Mouse (Mus musculus): ENCODE data around the gene Mroh8. TPM values are rescaled to one million over a fixed set of nuclear protein-coding genes. Genes with fewer than 3 reads are reported as not detected.

Mroh8 gene
- total and polyA plus RNA-seq, 3 experiments, result 0.15 to 0.18 TPM; not detected in 1

DNA sequence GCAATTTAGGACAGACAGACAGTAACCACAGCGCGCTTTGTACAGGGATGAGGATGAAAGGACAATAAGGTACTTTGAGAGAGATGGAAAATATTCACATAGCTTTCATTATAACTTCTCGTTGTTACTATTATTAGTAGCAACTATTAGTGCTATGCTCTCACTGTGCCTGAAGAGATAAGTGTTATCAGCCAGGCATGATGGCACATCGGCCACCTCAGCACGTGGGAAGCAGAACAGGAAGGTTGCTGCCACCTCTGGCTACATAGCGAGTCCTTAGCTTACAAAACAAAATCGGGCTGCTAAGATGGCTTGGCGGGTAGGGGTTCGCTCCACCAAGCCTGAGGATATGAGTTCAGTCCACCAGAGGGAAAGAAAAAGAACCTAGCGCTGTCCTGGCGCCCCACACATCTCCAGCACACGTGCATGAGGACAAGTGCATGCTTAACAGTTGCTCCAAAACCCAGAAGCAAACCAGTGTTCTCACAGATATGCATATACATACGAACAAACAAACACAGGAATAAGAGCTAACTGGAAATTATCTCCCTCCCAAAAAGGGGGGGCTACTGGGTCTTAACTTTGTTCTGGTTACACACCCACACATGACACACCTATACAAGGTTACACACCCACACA is 94.2 kb downstream of the Mroh8 start:
- peaks cover 5 to 21% of the 10 kb centered on the region in 2 experiments for H3K36me3 ChIP-seq (ENCODE audit: control insufficient read depth in 1 of 2, insufficient read depth in 2 of 2, low read length in 2 of 2)
- no peak overlapping the region for H3K9ac ChIP-seq (ENCODE audit: control insufficient read depth, low read depth, low read length, poor library complexity, severe bottlenecking)
- DNase-seq (ENCODE audit: low read depth, low spot score), result no peak
- H3K9me3 ChIP-seq (replicated peaks; ENCODE audit: insufficient read depth, low read length), result no peaks in the 10 kb centered on the region
- TF ChIP-seq MYB (IDR thresholded peaks at IDR 0.05; ENCODE audit: low read depth, low read length) (no peak), KAT2A (conservative IDR thresholded peaks at IDR 0.05; ENCODE audit: low read depth, low read length) (no peak)
- no peak overlapping the region for H3K27ac ChIP-seq (ENCODE audit: control insufficient read depth, low read depth, low read length)
- no peaks in the 10 kb centered on the region for H3K79me2 ChIP-seq (ENCODE audit: control insufficient read depth, insufficient read depth, low read length, poor library complexity)
- no peak overlapping the region for H3K4me3 ChIP-seq (ENCODE audit: control insufficient read depth in 1 of 2, insufficient read depth in 1 of 2, low read depth in 2 of 2, low read length in 2 of 2)
- H3K27me3 ChIP-seq (ENCODE audit: control insufficient read depth in 1 of 2, insufficient read depth in 2 of 2, low read length in 2 of 2), result no peaks in the 10 kb centered on the region
- H3K4me1 ChIP-seq (ENCODE audit: control insufficient read depth in 1 of 2, insufficient read depth in 2 of 2, low read length in 2 of 2), result no peaks in the 10 kb centered on the region

- H3K4me1 ChIP-seq (ENCODE audit: control insufficient read depth in 1 of 2, insufficient read depth in 2 of 2, low read length in 2 of 2), result peaks cover 0 to 12% of the 10 kb centered on the region in 2 experiments; a peak in 2 of 4 replicates
- no peaks in the 10 kb centered on the region for H3K9me3 ChIP-seq (replicated peaks; ENCODE audit: insufficient read depth, low read length)
- no peaks in the 10 kb centered on the region for H3K79me2 ChIP-seq (ENCODE audit: control insufficient read depth, insufficient read depth, low read length, poor library complexity)
- no peak for TF ChIP-seq NRF1 (IDR thresholded peaks at IDR 0.05; ENCODE audit: insufficient read depth, low read depth, low read length, poor library complexity, severe bottlenecking)
- peak; percentile 74 for TF ChIP-seq ZNF384 (IDR thresholded peaks at IDR 0.05; ENCODE audit: low read depth, low read length)
- DNase-seq (ENCODE audit: low read depth, low spot score), result no peak
- peaks cover 13 to 32% of the 10 kb centered on the region in 2 experiments for H3K36me3 ChIP-seq (ENCODE audit: control insufficient read depth in 1 of 2, insufficient read depth in 2 of 2, low read length in 2 of 2)
- no peaks in the 10 kb centered on the region for H3K27me3 ChIP-seq (ENCODE audit: control insufficient read depth in 1 of 2, insufficient read depth in 2 of 2, low read length in 2 of 2)
- H3K4me3 ChIP-seq (ENCODE audit: control insufficient read depth in 1 of 2, insufficient read depth in 1 of 2, low read depth in 2 of 2, low read length in 2 of 2), result no peak overlapping the region
- no peak overlapping the region for H3K27ac ChIP-seq (ENCODE audit: control insufficient read depth, low read depth, low read length)
- no peak overlapping the region for H3K9ac ChIP-seq (ENCODE audit: control insufficient read depth, low read depth, low read length, poor library complexity, severe bottlenecking)
These were observed 101.2 kb downstream of the Mroh8 start for GRCm38 (mm10) chr2:157178167-157178566.

- Histone ChIP-seq H3K4me3 (ENCODE audit: control insufficient read depth in 1 of 2, insufficient read depth in 1 of 2, low read depth in 2 of 2, low read length in 2 of 2) (no peak overlapping the region), H3K4me1 (ENCODE audit: control insufficient read depth in 1 of 2, insufficient read depth in 2 of 2, low read length in 2 of 2) (peaks cover 0 to 12% of the 10 kb centered on the region in 2 experiments; a peak in 2 of 4 replicates), H3K27ac (ENCODE audit: control insufficient read depth, low read depth, low read length) (peak overlapping the region; percentile 34; the same call in 1 of the 2 replicates), H3K27me3 (ENCODE audit: control insufficient read depth in 1 of 2, insufficient read depth in 2 of 2, low read length in 2 of 2) (no peaks in the 10 kb centered on the region), H3K9ac (ENCODE audit: control insufficient read depth, low read depth, low read length, poor library complexity, severe bottlenecking) (no peak overlapping the region), H3K79me2 (ENCODE audit: control insufficient read depth, insufficient read depth, low read length, poor library complexity) (no peaks in the 10 kb centered on the region), H3K36me3 (ENCODE audit: control insufficient read depth in 1 of 2, insufficient read depth in 2 of 2, low read length in 2 of 2) (peaks cover 13 to 31% of the 10 kb centered on the region in 2 experiments), H3K9me3 (replicated peaks; ENCODE audit: insufficient read depth, low read length) (no peaks in the 10 kb centered on the region)
- no peak for DNase-seq (ENCODE audit: low read depth, low spot score)
- TF ChIP-seq USF2 (IDR thresholded peaks at IDR 0.05; ENCODE audit: borderline replicate concordance in 1 of 2, insufficient read depth in 1 of 2, low read depth in 1 of 2, low read length in 2 of 2) (no peak), EP300 (IDR thresholded peaks at IDR 0.05; ENCODE audit: low read depth in 1 of 2, low read length in 2 of 2) (peak in 1 of 2 experiments; percentile 40; a peak in 1 of 4 replicates), SIN3A (IDR thresholded peaks at IDR 0.05; ENCODE audit: low read length) (no peak), ZKSCAN1 (IDR thresholded peaks at IDR 0.05; ENCODE audit: low read depth, low read length) (no peak), NELFE (IDR thresholded peaks at IDR 0.05; ENCODE audit: low read depth, low read length) (no peak), RCOR1 (IDR thresholded peaks at IDR 0.05; ENCODE audit: low read depth, low read length) (no peak), MEF2A (IDR thresholded peaks at IDR 0.05; ENCODE audit: extremely low read depth, insufficient replicate concordance, low read depth, low read length, poor library complexity, severe bottlenecking) (peak; percentile 64; the same call in 1 of the 2 replicates), JUND (IDR thresholded peaks at IDR 0.05; ENCODE audit: low read depth, low read length) (no peak), SMC3 (IDR thresholded peaks at IDR 0.05; ENCODE audit: low read depth, low read length) (no peak), MYB (IDR thresholded peaks at IDR 0.05; ENCODE audit: low read depth, low read length) (no peak), GATA1 (IDR thresholded peaks at IDR 0.05; ENCODE audit: low read depth, low read length) (peak; percentile 60), ETS1 (IDR thresholded peaks at IDR 0.05; ENCODE audit: low read depth, low read length) (no peak), POLR2AphosphoS5 (IDR thresholded peaks at IDR 0.05; ENCODE audit: borderline replicate concordance, low read depth, low read length) (no peak), BHLHE40 (IDR thresholded peaks at IDR 0.05; ENCODE audit: borderline replicate concordance, low read depth, low read length) (no peak), MXI1 (IDR thresholded peaks at IDR 0.05; ENCODE audit: low read depth, low read length) (no peak), TCF12 (IDR thresholded peaks at IDR 0.05; ENCODE audit: low read depth, low read length) (peak; percentile 56; the same call in 1 of the 2 replicates)
These were observed 103.1 kb downstream of the Mroh8 start for GRCm38 (mm10) chr2:157176248-157176647.
